Mouse (Mus musculus): ENCODE data around the gene Fam107b. TPM values are rescaled to one million over a fixed set of nuclear protein-coding genes. Genes with fewer than 3 reads are reported as not detected.

Fam107b gene
- polyA plus RNA-seq, 1 experiment from 2014 or later = 61.7 TPM

DNA sequence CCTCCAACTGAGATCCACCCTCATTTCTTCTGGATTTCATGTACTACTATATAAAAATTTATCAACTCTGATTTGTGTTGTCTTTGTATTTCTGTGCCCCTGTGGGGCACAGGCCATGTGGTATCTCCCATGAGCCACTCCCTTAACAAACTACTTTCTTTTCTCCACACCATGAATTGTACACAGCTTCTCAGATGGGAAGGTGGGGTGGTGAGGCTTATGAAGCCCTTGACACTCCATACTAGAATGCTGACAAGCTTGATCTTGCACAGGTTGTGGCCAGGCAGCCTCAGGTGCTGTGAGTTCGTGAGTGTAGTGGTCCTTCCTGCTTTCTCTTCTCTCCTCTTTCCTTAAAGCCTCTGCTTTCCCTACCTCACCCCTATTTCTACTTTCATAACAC lies 6.9 kb downstream of the Fam107b start:
- Histone ChIP-seq H3K4me2 (ENCODE audit: low read length) (no peak overlapping the region), H3K9ac (replicated peaks; ENCODE audit: low read depth, low read length) (no peak overlapping the region), H3K4me1 (replicated peaks; ENCODE audit: control insufficient read depth, insufficient read depth, low read length) (no peaks in the 10 kb centered on the region), H3K4me3 (replicated peaks; ENCODE audit: low read length) (no peak overlapping the region), H3K27ac (ENCODE audit: low read length) (no peak overlapping the region), H3K36me3 (ENCODE audit: control insufficient read depth, insufficient read depth) (no peaks in the 10 kb centered on the region), H3K9me3 (ENCODE audit: control insufficient read depth, low read length) (no peaks in the 10 kb centered on the region), H3K27me3 (replicated peaks; ENCODE audit: control insufficient read depth, insufficient read depth, low read length) (no peaks in the 10 kb centered on the region)
- ATAC-seq = no peak
- whole genome bisulfite sequencing = 67% methylated on average over 1 of the region's 1 CpGs

DNA sequence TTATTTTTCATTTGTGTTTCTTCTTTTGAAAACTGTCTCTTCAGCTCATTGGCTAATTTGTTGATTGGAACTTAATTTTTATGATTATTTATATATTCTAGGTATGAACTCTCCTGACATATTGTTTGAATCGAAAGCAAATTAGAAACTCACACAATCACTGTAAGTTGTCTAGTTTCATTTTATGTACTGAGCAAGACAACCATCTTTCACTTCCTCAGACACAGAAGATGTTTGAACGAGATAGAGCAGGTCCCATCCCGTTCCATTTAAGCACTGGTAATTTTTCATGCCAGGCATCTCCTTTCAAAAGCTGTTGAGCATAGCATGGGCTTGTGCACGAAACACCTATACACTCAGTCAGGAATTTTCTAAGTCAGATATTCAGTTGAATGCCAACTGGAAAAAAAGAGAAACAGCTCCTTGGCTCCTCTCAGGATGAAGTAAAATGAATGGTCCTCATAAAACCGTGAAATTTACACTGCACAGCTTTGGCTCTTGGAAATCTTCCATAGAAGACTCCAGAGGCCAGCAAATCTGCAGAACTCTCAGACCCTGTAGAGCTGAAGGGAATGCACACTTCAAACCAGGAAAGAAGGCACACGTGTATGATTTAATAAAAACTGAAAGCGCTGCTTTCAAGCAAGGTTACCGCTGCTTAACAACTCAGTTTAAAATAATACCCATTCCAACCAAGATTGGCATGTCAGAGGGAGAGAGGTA lies 8.1 kb downstream of the Fam107b start:
- Histone ChIP-seq H3K4me3 (replicated peaks; ENCODE audit: low read length) (no peak overlapping the region), H3K4me1 (replicated peaks; ENCODE audit: control insufficient read depth, insufficient read depth, low read length) (no peaks in the 10 kb centered on the region), H3K36me3 (ENCODE audit: control insufficient read depth, insufficient read depth) (no peaks in the 10 kb centered on the region), H3K27me3 (replicated peaks; ENCODE audit: control insufficient read depth, insufficient read depth, low read length) (no peaks in the 10 kb centered on the region), H3K9me3 (ENCODE audit: control insufficient read depth, low read length) (no peaks in the 10 kb centered on the region), H3K27ac (ENCODE audit: low read length) (no peak overlapping the region), H3K4me2 (ENCODE audit: low read length) (no peak overlapping the region), H3K9ac (replicated peaks; ENCODE audit: low read depth, low read length) (no peak overlapping the region)
- WGBS = 85% methylated on average over 8 of the region's 8 CpGs
- no peak for ATAC-seq

DNA sequence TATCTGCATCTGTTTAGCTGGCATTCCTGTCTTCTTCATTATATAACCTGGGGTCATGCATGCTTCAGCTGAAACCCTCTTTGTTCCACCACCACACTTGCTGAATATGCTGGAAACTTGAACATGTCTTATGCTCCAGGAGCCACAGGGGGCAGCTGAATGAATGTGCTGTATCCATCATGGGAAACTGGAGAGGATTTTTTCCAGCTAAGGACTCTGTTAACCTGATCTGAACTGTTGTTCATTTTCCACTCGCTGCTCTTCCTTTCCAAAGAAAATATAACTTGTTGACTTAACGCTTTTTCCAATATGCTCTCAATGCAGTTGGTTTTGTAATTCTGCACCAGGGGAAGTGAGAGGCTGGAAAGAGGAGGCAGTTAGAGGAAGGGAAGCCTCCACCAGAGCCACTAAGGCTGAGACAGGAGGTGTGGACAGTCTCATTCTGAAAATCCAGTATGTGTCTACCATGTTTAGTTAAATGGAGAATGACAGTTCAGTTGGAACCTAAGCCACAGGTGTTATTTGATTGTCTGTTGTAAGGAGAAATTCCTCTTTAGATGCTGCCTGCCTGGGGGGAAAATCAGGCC lies 9.1 kb downstream of the Fam107b start:
- ATAC-seq = no peak
- no peak overlapping the region for H3K4me3 ChIP-seq (replicated peaks; ENCODE audit: low read length)
- H3K9ac ChIP-seq (replicated peaks; ENCODE audit: low read depth, low read length) = no peak overlapping the region
- H3K27ac ChIP-seq (ENCODE audit: low read length) = no peak overlapping the region
- no peaks in the 10 kb centered on the region for H3K4me1 ChIP-seq (replicated peaks; ENCODE audit: control insufficient read depth, insufficient read depth, low read length)
- no peaks in the 10 kb centered on the region for H3K27me3 ChIP-seq (replicated peaks; ENCODE audit: control insufficient read depth, insufficient read depth, low read length)
- 84% methylated on average over 2 of the region's 2 CpGs for WGBS
- H3K9me3 ChIP-seq (ENCODE audit: control insufficient read depth, low read length) = no peaks in the 10 kb centered on the region
- no peak overlapping the region for H3K4me2 ChIP-seq (ENCODE audit: low read length)
- no peaks in the 10 kb centered on the region for H3K36me3 ChIP-seq (ENCODE audit: control insufficient read depth, insufficient read depth)

DNA sequence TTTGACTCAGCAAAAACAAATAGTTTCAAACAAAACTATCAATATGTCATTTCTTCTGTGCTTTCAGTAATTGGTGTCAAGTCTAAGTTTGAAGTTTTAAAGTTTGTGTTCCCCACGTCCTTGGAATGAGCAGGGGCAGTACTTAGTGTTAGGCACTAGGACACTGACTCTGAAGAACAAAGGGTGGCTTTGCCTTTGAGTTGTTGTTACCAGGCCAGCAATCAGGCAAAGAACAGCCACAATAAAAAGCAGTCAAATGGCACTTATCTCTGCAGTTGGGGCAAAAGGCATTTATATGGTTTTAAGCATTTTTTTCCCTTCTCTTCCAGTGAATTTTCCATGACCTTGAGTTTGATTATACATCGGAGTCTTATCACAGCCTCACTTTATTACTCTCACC lies 12.5 kb downstream of the Fam107b start:
- Histone ChIP-seq H3K36me3 (ENCODE audit: control insufficient read depth, insufficient read depth) (no peaks in the 10 kb centered on the region), H3K4me2 (ENCODE audit: low read length) (no peak overlapping the region), H3K27ac (ENCODE audit: low read length) (no peak overlapping the region), H3K9ac (replicated peaks; ENCODE audit: low read depth, low read length) (no peak overlapping the region), H3K27me3 (replicated peaks; ENCODE audit: control insufficient read depth, insufficient read depth, low read length) (no peaks in the 10 kb centered on the region), H3K4me3 (replicated peaks; ENCODE audit: low read length) (no peak overlapping the region), H3K9me3 (ENCODE audit: control insufficient read depth, low read length) (no peaks in the 10 kb centered on the region), H3K4me1 (replicated peaks; ENCODE audit: control insufficient read depth, insufficient read depth, low read length) (no peaks in the 10 kb centered on the region)
- no peak for ATAC-seq
- 85% methylated on average over 2 of the region's 2 CpGs for WGBS

DNA sequence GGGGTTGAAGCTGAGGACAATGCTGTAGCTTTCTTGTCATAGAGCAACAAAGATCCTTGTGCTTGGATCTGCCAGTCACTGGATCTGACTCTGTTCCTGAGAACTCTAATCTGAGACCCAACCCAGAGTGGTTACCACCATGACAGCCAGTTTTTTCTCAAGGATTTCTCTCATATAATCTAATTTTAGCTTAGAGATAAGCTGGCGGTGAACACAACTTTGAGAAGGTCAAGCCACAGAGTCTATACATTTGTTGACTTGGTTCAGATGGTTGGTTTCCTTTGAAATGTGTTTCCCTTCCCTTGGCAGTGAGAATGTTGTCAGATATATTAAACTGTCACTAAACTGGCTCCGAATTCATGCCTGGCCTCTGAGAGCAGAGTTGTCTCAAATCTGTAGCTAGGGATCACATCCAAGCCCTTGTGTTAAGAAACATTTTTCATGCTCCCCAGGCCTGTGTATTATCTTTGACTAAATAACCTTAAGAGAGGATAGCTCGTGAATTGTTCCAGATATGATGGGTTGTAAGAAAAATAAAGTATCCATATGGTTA lies 15.0 kb downstream of the Fam107b start:
- Histone ChIP-seq H3K9me3 (ENCODE audit: control insufficient read depth, low read length) (no peaks in the 10 kb centered on the region), H3K27ac (ENCODE audit: low read length) (no peak overlapping the region), H3K4me3 (replicated peaks; ENCODE audit: low read length) (no peak overlapping the region), H3K4me1 (replicated peaks; ENCODE audit: control insufficient read depth, insufficient read depth, low read length) (no peaks in the 10 kb centered on the region), H3K4me2 (ENCODE audit: low read length) (no peak overlapping the region), H3K9ac (replicated peaks; ENCODE audit: low read depth, low read length) (no peak overlapping the region), H3K27me3 (replicated peaks; ENCODE audit: control insufficient read depth, insufficient read depth, low read length) (no peaks in the 10 kb centered on the region), H3K36me3 (ENCODE audit: control insufficient read depth, insufficient read depth) (no peaks in the 10 kb centered on the region)
- WGBS = 78% methylated on average over 3 of the region's 3 CpGs
- ATAC-seq = no peak

DNA sequence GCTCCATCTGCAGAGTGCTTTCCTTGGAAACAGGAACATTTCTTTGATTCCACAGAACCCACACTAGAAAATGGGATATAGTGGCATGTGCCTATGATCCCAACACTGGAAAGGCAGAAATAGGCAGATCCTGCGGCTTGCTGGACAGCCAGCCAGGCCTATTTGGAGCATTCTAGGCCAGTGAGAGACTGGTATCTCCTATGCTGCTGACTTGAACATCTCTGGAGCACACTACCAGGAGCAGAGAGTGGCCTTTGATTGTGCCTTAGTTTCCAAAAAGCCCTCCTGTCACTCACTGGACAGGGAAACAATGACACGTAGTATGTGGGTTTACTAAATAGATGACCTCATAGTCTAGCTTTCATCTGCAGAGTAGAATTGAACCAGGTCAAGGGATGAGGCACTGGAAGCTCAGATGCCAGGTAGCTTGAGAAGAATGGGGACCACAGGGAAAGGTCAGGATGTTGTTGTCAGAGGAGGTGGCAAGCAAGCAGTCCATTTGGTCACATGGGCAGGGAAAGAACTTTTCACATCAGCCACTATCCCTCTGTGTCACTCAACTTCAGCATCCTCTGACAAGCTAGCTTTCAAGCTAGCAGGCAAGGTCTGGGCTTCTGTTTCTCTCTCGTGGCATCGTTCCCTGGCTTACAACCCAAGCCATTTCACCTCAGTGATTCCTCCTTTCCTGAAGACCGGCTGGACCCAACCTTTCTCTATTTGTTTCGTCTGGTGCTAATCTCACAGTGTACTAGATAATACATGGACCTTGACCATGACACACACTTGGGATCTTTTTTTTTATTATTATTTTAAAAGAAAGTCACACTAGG lies 20.0 kb downstream of the Fam107b start:
- 90% methylated on average over 6 of the region's 6 CpGs for WGBS
- no peaks in the 10 kb centered on the region for H3K27me3 ChIP-seq (replicated peaks; ENCODE audit: control insufficient read depth, insufficient read depth, low read length)
- H3K27ac ChIP-seq (ENCODE audit: low read length) = no peak overlapping the region
- no peak overlapping the region for H3K4me3 ChIP-seq (replicated peaks; ENCODE audit: low read length)
- no peak overlapping the region for H3K4me2 ChIP-seq (ENCODE audit: low read length)
- no peaks in the 10 kb centered on the region for H3K36me3 ChIP-seq (ENCODE audit: control insufficient read depth, insufficient read depth)
- H3K9ac ChIP-seq (replicated peaks; ENCODE audit: low read depth, low read length) = no peak overlapping the region
- ATAC-seq = no peak
- H3K4me1 ChIP-seq (replicated peaks; ENCODE audit: control insufficient read depth, insufficient read depth, low read length) = no peaks in the 10 kb centered on the region
- no peaks in the 10 kb centered on the region for H3K9me3 ChIP-seq (ENCODE audit: control insufficient read depth, low read length)

DNA sequence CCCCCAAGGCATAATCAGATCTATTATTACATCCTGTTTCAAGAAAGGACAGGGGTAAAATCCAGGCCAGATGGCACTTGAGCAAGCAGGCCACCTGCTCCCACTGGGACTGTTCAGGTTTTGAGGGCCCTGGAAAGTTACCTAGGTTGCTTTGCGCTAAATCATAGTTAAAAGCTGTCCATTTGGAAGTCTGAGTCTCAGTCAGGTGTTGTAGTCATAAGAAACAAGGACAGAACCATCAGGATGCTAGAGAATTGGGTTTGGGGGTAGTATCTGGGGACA lies 20.6 kb downstream of the Fam107b start:
- Histone ChIP-seq H3K4me3 (replicated peaks; ENCODE audit: low read length) (no peak overlapping the region), H3K9ac (replicated peaks; ENCODE audit: low read depth, low read length) (no peak overlapping the region), H3K9me3 (ENCODE audit: control insufficient read depth, low read length) (no peaks in the 10 kb centered on the region), H3K4me1 (replicated peaks; ENCODE audit: control insufficient read depth, insufficient read depth, low read length) (no peaks in the 10 kb centered on the region), H3K27me3 (replicated peaks; ENCODE audit: control insufficient read depth, insufficient read depth, low read length) (no peaks in the 10 kb centered on the region), H3K4me2 (ENCODE audit: low read length) (no peak overlapping the region), H3K27ac (ENCODE audit: low read length) (no peak overlapping the region), H3K36me3 (ENCODE audit: control insufficient read depth, insufficient read depth) (no peaks in the 10 kb centered on the region)
- WGBS = 93% methylated on average over 1 of the region's 1 CpGs
- ATAC-seq = no peak

DNA sequence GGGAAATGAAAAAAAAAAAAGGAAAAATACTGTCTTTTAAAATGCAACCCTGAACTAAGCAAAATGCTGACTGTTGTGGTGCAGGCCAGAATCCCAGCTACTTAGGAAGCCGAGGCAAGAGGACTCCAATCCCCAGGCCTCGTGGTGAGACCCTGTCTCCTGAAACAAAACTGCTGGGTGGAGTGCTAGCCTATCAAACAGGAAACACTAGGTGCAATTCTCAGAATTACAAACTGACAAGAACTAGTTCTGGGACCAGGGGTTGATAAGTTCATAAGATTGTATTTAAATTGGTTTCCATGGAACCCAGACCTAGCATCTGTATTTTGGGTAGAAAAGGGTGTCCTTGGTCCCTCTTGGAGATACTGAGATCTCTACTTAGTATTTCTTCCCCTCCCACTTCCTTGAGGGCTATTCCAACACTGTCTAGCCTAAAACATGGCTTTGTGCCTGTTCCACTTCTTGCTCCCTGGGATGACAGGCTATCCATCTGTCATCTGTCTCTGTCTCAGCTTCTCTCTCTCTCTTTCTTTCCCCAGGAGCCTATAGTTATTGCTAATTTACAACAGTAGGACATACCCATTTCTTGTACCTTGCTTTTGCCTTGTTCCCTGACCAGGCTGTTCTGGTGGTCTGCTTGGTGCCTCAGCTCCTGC lies 24.5 kb downstream of the Fam107b start:
- Histone ChIP-seq H3K9me3 (ENCODE audit: control insufficient read depth, low read length) (no peaks in the 10 kb centered on the region), H3K4me1 (replicated peaks; ENCODE audit: control insufficient read depth, insufficient read depth, low read length) (no peaks in the 10 kb centered on the region), H3K4me2 (ENCODE audit: low read length) (no peak overlapping the region), H3K4me3 (replicated peaks; ENCODE audit: low read length) (no peak overlapping the region), H3K9ac (replicated peaks; ENCODE audit: low read depth, low read length) (no peak overlapping the region), H3K27ac (ENCODE audit: low read length) (no peak overlapping the region), H3K27me3 (replicated peaks; ENCODE audit: control insufficient read depth, insufficient read depth, low read length) (no peaks in the 10 kb centered on the region), H3K36me3 (ENCODE audit: control insufficient read depth, insufficient read depth) (no peaks in the 10 kb centered on the region)
- ATAC-seq = no peak
- WGBS = 72% methylated on average over 2 of the region's 2 CpGs

DNA sequence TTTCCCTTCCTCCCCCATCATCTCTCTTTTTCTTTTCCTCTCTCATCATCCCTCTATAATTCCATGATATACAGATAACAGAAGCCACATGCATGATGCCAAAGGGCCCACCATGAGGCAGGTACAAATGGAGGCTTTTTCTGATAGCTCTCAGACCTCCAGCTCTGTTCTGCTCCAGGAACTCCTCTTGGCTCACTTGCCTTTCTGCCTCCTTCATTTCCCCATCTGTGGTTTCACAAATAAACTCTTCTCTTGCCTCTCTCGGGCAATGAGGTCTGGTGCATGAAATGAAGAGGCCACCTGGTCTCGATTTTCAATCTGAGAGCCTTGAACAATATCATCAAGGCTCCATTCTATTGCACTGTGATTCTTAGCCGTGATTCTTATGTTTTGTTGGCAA lies 30.1 kb downstream of the Fam107b start:
- 65% methylated on average over 3 of the region's 3 CpGs for WGBS
- no peak for ATAC-seq
- no peak overlapping the region for H3K4me3 ChIP-seq (replicated peaks; ENCODE audit: low read length)

More for the DNA sequence above, 30.1 kb downstream of the Fam107b start:
- Histone ChIP-seq H3K36me3 (ENCODE audit: control insufficient read depth, insufficient read depth) (no peaks in the 10 kb centered on the region), H3K27ac (ENCODE audit: low read length) (no peak overlapping the region), H3K9ac (replicated peaks; ENCODE audit: low read depth, low read length) (no peak overlapping the region), H3K27me3 (replicated peaks; ENCODE audit: control insufficient read depth, insufficient read depth, low read length) (no peaks in the 10 kb centered on the region), H3K4me2 (ENCODE audit: low read length) (no peak overlapping the region), H3K4me1 (replicated peaks; ENCODE audit: control insufficient read depth, insufficient read depth, low read length) (no peaks in the 10 kb centered on the region), H3K9me3 (ENCODE audit: control insufficient read depth, low read length) (no peaks in the 10 kb centered on the region)

Measured in forebrain, embryonic 16.5 days (tissue).